Mouse (Mus musculus) brain, embryonic 14.5 days (tissue): ENCODE results near the gene Scd2.

Source experiments
- CTCF ChIP-seq: fragments of 200-500 bp; IDR thresholded peaks from 2 replicates; pipeline ENCODE4 v1.5.1; 2012; ENCODE audit warnings: inconsistent platforms, mild to moderate bottlenecking, moderate library complexity, borderline replicate concordance; ENCODE audit not compliant: insufficient read depth, insufficient read length; ENCODE audit errors: extremely low read depth
- POLR2A ChIP-seq: fragments of 200-500 bp; IDR thresholded peaks from 2 replicates; pipeline ENCODE4 v1.6.1; 2012; ENCODE audit warnings: mild to moderate bottlenecking, inconsistent platforms, borderline replicate concordance; ENCODE audit not compliant: poor library complexity, insufficient read depth, insufficient read length, severe bottlenecking; ENCODE audit errors: extremely low read depth

GRCm38 (mm10) chr19:44266824-44267498, 26.5 kb upstream of the Scd2 start:
- TF ChIP-seq CTCF: no peak; the same call in 1 of the 2 replicates
- TF ChIP-seq POLR2A: peak; percentile 50; the same call in 1 of the 2 replicates
